Mouse (Mus musculus) liver, embryonic 18 days (tissue): ENCODE results near the gene Nadsyn1. TPM values are rescaled to one million over a fixed set of nuclear protein-coding genes. Genes with fewer than 3 reads are reported as not detected.

ENCODE experiments used
- polyA plus RNA-seq: library from polyadenylated mRNA; depleted of rRNA; stranded (reverse); fragments of >200 nt; gene quantifications from 2 replicates; pipeline ENCODE4 v1.2.3, GENCODE M21; 2012; rRNA removed

Nadsyn1 gene
- 10.7 and 13.4 TPM in 2 replicates for polyA plus RNA-seq

GRCm38 (mm10) chr7:143822375-143823265 lies at the start of gene Nadsyn1, which contains the start of gene Dhcr7:
Nadsyn1 (minus strand) TSS chr7:143822849.
Dhcr7 (plus strand) TSS chr7:143823145.

GRCm38 (mm10) chr7:143866538-143866937 lies 43.9 kb upstream of the Nadsyn1 start, which contains the start of gene Gm498:
Gm498 (plus strand) TSS chr7:143866838.

GRCm38 (mm10) chr7:143783996-143784829 lies 38.4 kb downstream of the Nadsyn1 start, which contains the start of gene Mrgpre:
Mrgpre (minus strand) TSS chr7:143784500.

GRCm38 (mm10) chr7:143766893-143767292 lies 55.8 kb downstream of the Nadsyn1 start, which contains the start of gene Mrgprg:
Mrgprg (minus strand) TSS chr7:143766993.

GRCm38 (mm10) chr7:143756125-143757026 lies 66.3 kb downstream of the Nadsyn1 start, which contains the start of gene Osbpl5:
Osbpl5 (minus strand) TSS chr7:143756985.

Other genes starting within 250 kb of the Nadsyn1 start
- 27.0 and 28.9 TPM in 2 replicates for gene Cars, start 222.8 kb downstream of the Nadsyn1 start, polyA plus RNA-seq
- gene Tnfrsf26, start 194.1 kb downstream of the Nadsyn1 start, polyA plus RNA-seq = 0.60 and 0.71 TPM in 2 replicates
- 0.73 and 1.1 TPM in 2 replicates for gene Tnfrsf22, start 173.2 kb downstream of the Nadsyn1 start, polyA plus RNA-seq
- gene Tnfrsf23, start 137.0 kb downstream of the Nadsyn1 start, polyA plus RNA-seq = 0.60 and 0.63 TPM in 2 replicates
- 2.3 and 2.5 TPM in 2 replicates for gene Osbpl5, start 65.9 kb downstream of the Nadsyn1 start, polyA plus RNA-seq
- not detected in 2 replicates for gene Mrgprg, start 55.9 kb downstream of the Nadsyn1 start, polyA plus RNA-seq
- gene Mrgpre, start 38.3 kb downstream of the Nadsyn1 start, polyA plus RNA-seq = 0.43 and 0.61 TPM in 2 replicates
- gene Dhcr7, start 296 bp upstream of the Nadsyn1 start, polyA plus RNA-seq = 87.9 and 119 TPM in 2 replicates
- gene Gm498, start 44.0 kb upstream of the Nadsyn1 start, polyA plus RNA-seq = not detected in 2 replicates
- 1.0 and 1.2 TPM in 2 replicates for gene Shank2, start 179.1 kb upstream of the Nadsyn1 start, polyA plus RNA-seq